Mouse (Mus musculus): Measurements from ENCODE around the gene Lrrc59.

DNA sequence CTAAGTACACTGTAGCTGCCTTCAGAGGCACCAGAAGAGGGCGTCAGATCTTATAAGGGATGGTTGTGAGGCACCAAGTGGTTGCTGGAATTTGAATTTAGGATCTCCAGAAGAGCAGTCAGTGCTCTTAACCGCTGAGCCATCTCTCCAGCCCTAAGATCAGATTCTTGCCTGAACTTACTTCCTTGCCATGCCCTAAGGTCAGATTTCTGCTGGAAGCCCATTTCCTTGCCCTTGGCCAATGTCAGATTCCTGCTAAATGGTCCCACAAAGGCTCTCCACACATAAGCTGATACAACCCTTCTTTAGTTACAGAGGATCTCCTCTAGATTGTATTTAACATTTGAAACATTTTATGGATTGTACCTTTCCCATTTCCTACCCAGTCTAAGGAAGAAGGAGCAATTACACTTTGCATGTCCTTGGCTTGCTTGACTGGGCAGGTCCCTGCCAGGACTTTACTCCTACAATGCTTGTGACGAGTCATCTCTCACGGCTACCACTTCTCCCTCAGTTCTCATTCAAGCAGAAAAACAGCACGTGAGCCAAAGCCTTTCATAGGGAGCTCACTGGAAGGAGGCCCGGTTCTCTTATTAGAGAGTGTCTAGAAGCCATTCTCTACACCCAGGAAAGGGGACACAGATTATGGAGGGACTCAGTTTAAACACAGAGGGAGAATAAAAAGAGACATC lies 8.7 kb upstream of the Lrrc59 start:
- TF ChIP-seq CTCF (IDR thresholded peaks at IDR 0.05; ENCODE audit: borderline replicate concordance, insufficient read depth, low read length) (no peak), POLR2A (IDR thresholded peaks at IDR 0.05; ENCODE audit: low read depth, low read length) (no peak)
